Mouse (Mus musculus): ENCODE measurements around the gene A130010J15Rik.

GRCm38 (mm10) chr1:193123290-193123689 is 44.6 kb upstream of the A130010J15Rik start:
- TF ChIP-seq HCFC1 (IDR thresholded peaks at IDR 0.05; ENCODE audit: borderline replicate concordance, insufficient read depth, low read length) (no peak), ZC3H11A (IDR thresholded peaks at IDR 0.05; ENCODE audit: borderline replicate concordance, low read depth, low read length) (no peak)
